8 mouse cellular contexts compared by ENCODE assay signal in the genomic region with DNA sequence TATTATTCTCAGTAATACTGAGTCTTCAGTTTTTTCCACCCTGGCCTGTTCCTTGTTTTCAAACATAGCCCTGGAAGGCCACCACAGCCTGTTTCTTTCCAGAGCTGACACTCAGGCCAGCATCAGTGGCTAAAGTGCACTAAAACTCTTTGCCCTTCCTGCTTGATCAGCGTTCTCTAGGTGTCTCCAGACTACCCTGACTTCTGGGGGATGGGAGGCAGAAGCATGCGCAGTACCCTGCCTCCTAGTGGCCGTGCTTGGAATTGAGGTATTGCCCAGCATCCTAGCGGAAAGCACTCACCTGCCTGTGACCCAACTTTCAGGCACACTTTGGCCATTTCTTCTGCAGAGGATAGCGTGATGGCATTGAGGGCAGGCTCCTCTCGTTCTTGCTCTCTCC. TPM values are rescaled to one million over a fixed set of nuclear protein-coding genes. Genes with fewer than 3 reads are reported as not detected.
DNase-seq lines count a peak whose midpoint lies in the region; ATAC-seq and TF ChIP-seq lines count a peak whose summit lies in the region.

No protein-coding gene starts in this region.

- H3K9ac ChIP-seq in kidney, embryonic 14.5 days (ENCODE audit: low read depth, low read length), result no peak overlapping the region

- no peaks in the 10 kb centered on the region for H3K9me3 ChIP-seq in kidney, embryonic 14.5 days (ENCODE audit: control insufficient read depth, low read length)

- TF ChIP-seq CTCF in left cerebral cortex, adult 2 months (IDR thresholded peaks at IDR 0.05), result peak; percentile 58
- TF ChIP-seq CTCF in embryonic fibroblast, embryonic 13.5 days (IDR thresholded peaks at IDR 0.05; ENCODE audit: borderline replicate concordance, insufficient read depth, low read length), result peak; percentile 76; the same call in 1 of the 2 replicates

- intact Hi-C loops in left cerebral cortex, adult 2 months (cut with DNase I), result loop anchor here (5.0 kb wide), 2 partner anchors 45 to 70 kb away; no protein-coding TSS in a partner anchor

- peak; percentile 56; the same call in 1 of the 2 replicates for ATAC-seq in kidney, embryonic 14.5 days (ENCODE audit: low FRiP score, low TSS enrichment)
- ATAC-seq in megakaryocyte progenitor cell, adult 5-6 weeks (replicated peaks; ENCODE audit: poor library complexity), result peak; percentile 50

- H3K4me2 ChIP-seq in kidney, embryonic 14.5 days (replicated peaks; ENCODE audit: low read depth, low read length), result no peak overlapping the region

- no peaks in the 10 kb centered on the region for H3K27me3 ChIP-seq in kidney, embryonic 14.5 days (ENCODE audit: control insufficient read depth, insufficient read depth, low read length)

- no peak for DNase-seq in left cerebral cortex, adult 2 months (ENCODE audit: extremely low spot score in 1 of 2, low spot score in 2 of 2)
- no peak for DNase-seq in left cerebral cortex, adult 9 months (ENCODE audit: low spot score in 2 of 2)
- peak; percentile 60 for DNase-seq in WW6 (ENCODE audit: low read depth, low spot score)
- peak; percentile 85 for DNase-seq in yolk sac, embryonic 10.5 days (ENCODE audit: low spot score)
- DNase-seq in layer of hippocampus, adult 8-10 months (ENCODE audit: low spot score in 2 of 2), result no peak

- H3K36me3 ChIP-seq in kidney, embryonic 14.5 days (ENCODE audit: control insufficient read depth, insufficient read depth, low read length), result peaks cover 8% of the 10 kb centered on the region; the same call in 1 of the 2 replicates

- H3K27ac ChIP-seq in left cerebral cortex, adult 2 months, result no peak overlapping the region
- no peak overlapping the region for H3K27ac ChIP-seq in embryonic fibroblast, embryonic 13.5 days (ENCODE audit: insufficient read depth, low read length)
- H3K27ac ChIP-seq in kidney, embryonic 14.5 days (ENCODE audit: low read depth, low read length), result no peak overlapping the region

- H3K4me3 ChIP-seq in left cerebral cortex, adult 2 months, result no peak overlapping the region
- no peak overlapping the region for H3K4me3 ChIP-seq in embryonic fibroblast, embryonic 13.5 days (ENCODE audit: insufficient read depth, low read length)
- no peak overlapping the region for H3K4me3 ChIP-seq in kidney, embryonic 14.5 days (ENCODE audit: low read length)

- WGBS in kidney, embryonic 14.5 days, result 52% methylated on average over 6 of the region's 6 CpGs

- no peak for TF ChIP-seq POLR2A in embryonic fibroblast, embryonic 13.5 days (IDR thresholded peaks at IDR 0.05; ENCODE audit: low read depth, low read length)

- no peaks in the 10 kb centered on the region for H3K4me1 ChIP-seq in embryonic fibroblast, embryonic 13.5 days (ENCODE audit: control insufficient read depth, insufficient read depth, low read length)
- no peaks in the 10 kb centered on the region for H3K4me1 ChIP-seq in kidney, embryonic 14.5 days (ENCODE audit: control insufficient read depth, insufficient read depth, low read length)

RNA-seq across cellular contexts. Expression of a gene that starts 25.8 kb away (rescaled TPM):
- total RNA-seq in left cerebral cortex, adult 2 months (2021), result 1 to 10 TPM; 2.3 to 2.6 TPM
- 53.3 and 93.2 TPM in 2 replicates for polyA plus RNA-seq in embryonic fibroblast, embryonic 13.5 days (2011; ENCODE audit: insufficient read length, low read depth, missing spikeins)
- polyA plus RNA-seq in kidney, embryonic 14.5 days (2014; fragmentation: Nextera tagmentation; extraction: Ambion mirVana), result 74.3 and 95.7 TPM in 2 replicates
- total RNA-seq in megakaryocyte progenitor cell, adult 5-6 weeks (2015), result 0.78 and 0.84 TPM in 2 replicates
- total RNA-seq in megakaryocyte progenitor cell, adult 5-6 weeks (2017), result 0.30 and 1.7 TPM in 2 replicates
- total RNA-seq in layer of hippocampus, adult 8-10 months (2022), result 1 to 10 TPM; 2.6 to 5.2 (median 3.4) TPM

RNA-seq across cellular contexts. Expression of a gene that starts 46.7 kb away (rescaled TPM):
- total RNA-seq in left cerebral cortex, adult 2 months (2021), result 10 to 100 TPM; 42.9 to 45.1 TPM
- polyA plus RNA-seq in embryonic fibroblast, embryonic 13.5 days (2011; ENCODE audit: insufficient read length, low read depth, missing spikeins), result 164 TPM in 2 replicates
- 230 and 277 TPM in 2 replicates for polyA plus RNA-seq in kidney, embryonic 14.5 days (2014; fragmentation: Nextera tagmentation; extraction: Ambion mirVana)
- 165 and 167 TPM in 2 replicates for total RNA-seq in megakaryocyte progenitor cell, adult 5-6 weeks (2015)
- total RNA-seq in megakaryocyte progenitor cell, adult 5-6 weeks (2017), result 141 and 161 TPM in 2 replicates
- 10 to 100 TPM; 50.4 to 57.2 (median 54.8) TPM for total RNA-seq in layer of hippocampus, adult 8-10 months (2022)

Comparison
In these comparisons a context has a peak if more than half of its experiments do, and no peak if none do; other contexts are left out.
1. DNase-seq: peak in WW6 (single experiment) and yolk sac, embryonic 10.5 days (single experiment); none in left cerebral cortex, adult 2 months (0 of 2), left cerebral cortex, adult 9 months (0 of 2) and layer of hippocampus, adult 8-10 months (0 of 2).